Mouse (Mus musculus): ENCODE measurements around the gene Card14. TPM values are rescaled to one million over a fixed set of nuclear protein-coding genes. Genes with fewer than 3 reads are reported as not detected.
"Not testable (repeated sequence)": the region's sequence is repeated elsewhere in the genome, so short reads cannot be mapped to it uniquely, and the experiment has no call there.

Card14 gene
- total RNA-seq, 1 experiment, result 0.22 TPM

GRCm38 (mm10) chr11:119381631-119382337 is 74.2 kb downstream of the Card14 start:
- 0 out of 2 replicates have a peak overlapping the region, but pooled peaks have one; percentile 42 for H3K9ac ChIP-seq (ENCODE audit: insufficient read depth, low read depth, low read length, poor library complexity, severe bottlenecking)
- H3K36me3 ChIP-seq (ENCODE audit: control insufficient read depth, insufficient read depth, low read length, poor library complexity, severe bottlenecking), result peaks cover 4% of the 10 kb centered on the region; the same call in 1 of the 2 replicates
- in situ Hi-C loops (cut with MboI; ENCODE audit: low sequenced_read_pairs in 2 of 2, unreplicated experiment in 2 of 2), result no loop called here
- no peak overlapping the region for H3K4me3 ChIP-seq (ENCODE audit: insufficient read depth in 1 of 2, low read depth in 1 of 2, low read length in 2 of 2, poor library complexity in 1 of 2, severe bottlenecking in 1 of 2)
- DNase-seq (ENCODE audit: low read depth, low spot score), result no peak
- H3K9me3 ChIP-seq (ENCODE audit: control insufficient read depth, insufficient read depth, low read depth, low read length), result no peaks in the 10 kb centered on the region
- TF ChIP-seq MAFK (IDR thresholded peaks at IDR 0.05; ENCODE audit: insufficient read depth, low read depth, low read length) (no peak), CHD2 (IDR thresholded peaks at IDR 0.05; ENCODE audit: low read depth, low read length) (no peak), ZC3H11A (IDR thresholded peaks at IDR 0.05; ENCODE audit: borderline replicate concordance, low read depth, low read length) (no peak), HCFC1 (IDR thresholded peaks at IDR 0.05; ENCODE audit: borderline replicate concordance, insufficient read depth, low read length) (no peak), ZNF384 (IDR thresholded peaks at IDR 0.05; ENCODE audit: low read depth, low read length) (no peak)
- H3K4me1 ChIP-seq (ENCODE audit: control insufficient read depth in 2 of 2, insufficient read depth in 2 of 2, low read length in 2 of 2, poor library complexity in 1 of 2), result peaks cover 0 to 8% of the 10 kb centered on the region in 2 experiments; a peak in 1 of 4 replicates
- H3K27ac ChIP-seq (ENCODE audit: insufficient read depth, low read depth, low read length, poor library complexity, severe bottlenecking), result peak overlapping the region; percentile 86

- TF ChIP-seq MAFK (IDR thresholded peaks at IDR 0.05; ENCODE audit: insufficient read depth, low read depth, low read length), result no peak
- no peak for TF ChIP-seq CHD2 (IDR thresholded peaks at IDR 0.05; ENCODE audit: low read depth, low read length)
- TF ChIP-seq ZNF384 (IDR thresholded peaks at IDR 0.05; ENCODE audit: low read depth, low read length), result no peak
- no peak for TF ChIP-seq ZC3H11A (IDR thresholded peaks at IDR 0.05; ENCODE audit: borderline replicate concordance, low read depth, low read length)
- no peak for TF ChIP-seq HCFC1 (IDR thresholded peaks at IDR 0.05; ENCODE audit: borderline replicate concordance, insufficient read depth, low read length)
- in situ Hi-C loops (cut with MboI; ENCODE audit: low sequenced_read_pairs in 2 of 2, unreplicated experiment in 2 of 2), result no loop called here
- H3K36me3 ChIP-seq (ENCODE audit: control insufficient read depth, insufficient read depth, low read length, poor library complexity, severe bottlenecking), result peaks cover 4% of the 10 kb centered on the region; the same call in 1 of the 2 replicates
- H3K4me1 ChIP-seq (ENCODE audit: control insufficient read depth in 2 of 2, insufficient read depth in 2 of 2, low read length in 2 of 2, poor library complexity in 1 of 2), result peaks cover 0 to 8% of the 10 kb centered on the region in 2 experiments; a peak in 1 of 4 replicates
- H3K27ac ChIP-seq (ENCODE audit: insufficient read depth, low read depth, low read length, poor library complexity, severe bottlenecking), result peak overlapping the region; percentile 86; the same call in 1 of the 2 replicates
- no peak overlapping the region for H3K9ac ChIP-seq (ENCODE audit: insufficient read depth, low read depth, low read length, poor library complexity, severe bottlenecking)
- no peak for DNase-seq (ENCODE audit: low read depth, low spot score)
- no peaks in the 10 kb centered on the region for H3K9me3 ChIP-seq (ENCODE audit: control insufficient read depth, insufficient read depth, low read depth, low read length)
- H3K4me3 ChIP-seq (ENCODE audit: insufficient read depth in 1 of 2, low read depth in 1 of 2, low read length in 2 of 2, poor library complexity in 1 of 2, severe bottlenecking in 1 of 2), result no peak overlapping the region
Measured at GRCm38 (mm10) chr11:119382338-119382850, 74.8 kb downstream of the Card14 start.

- Histone ChIP-seq H3K9me3 (ENCODE audit: control insufficient read depth, insufficient read depth, low read depth, low read length) (no peaks in the 10 kb centered on the region), H3K9ac (ENCODE audit: insufficient read depth, low read depth, low read length, poor library complexity, severe bottlenecking) (no peak overlapping the region), H3K4me1 (ENCODE audit: control insufficient read depth in 2 of 2, insufficient read depth in 2 of 2, low read length in 2 of 2, poor library complexity in 1 of 2) (peaks cover 0 to 7% of the 10 kb centered on the region in 2 experiments; a peak in 1 of 4 replicates), H3K27ac (ENCODE audit: insufficient read depth, low read depth, low read length, poor library complexity, severe bottlenecking) (no peak overlapping the region), H3K36me3 (ENCODE audit: control insufficient read depth, insufficient read depth, low read length, poor library complexity, severe bottlenecking) (no peaks in the 10 kb centered on the region), H3K4me3 (ENCODE audit: insufficient read depth in 1 of 2, low read depth in 1 of 2, low read length in 2 of 2, poor library complexity in 1 of 2, severe bottlenecking in 1 of 2) (no peak overlapping the region)
- in situ Hi-C loops (cut with MboI; ENCODE audit: low sequenced_read_pairs in 2 of 2, unreplicated experiment in 2 of 2), result no loop called here
- DNase-seq (ENCODE audit: low read depth, low spot score), result no peak
- TF ChIP-seq CHD2 (IDR thresholded peaks at IDR 0.05; ENCODE audit: low read depth, low read length) (no peak), MAFK (IDR thresholded peaks at IDR 0.05; ENCODE audit: insufficient read depth, low read depth, low read length) (no peak), ZNF384 (IDR thresholded peaks at IDR 0.05; ENCODE audit: low read depth, low read length) (no peak), ZC3H11A (IDR thresholded peaks at IDR 0.05; ENCODE audit: borderline replicate concordance, low read depth, low read length) (no peak), HCFC1 (IDR thresholded peaks at IDR 0.05; ENCODE audit: borderline replicate concordance, insufficient read depth, low read length) (no peak)
Measured at GRCm38 (mm10) chr11:119384904-119385303, 77.3 kb downstream of the Card14 start.

- H3K9me3 ChIP-seq (ENCODE audit: control insufficient read depth, insufficient read depth, low read depth, low read length), result no peaks in the 10 kb centered on the region
- in situ Hi-C loops (cut with MboI; ENCODE audit: low sequenced_read_pairs in 2 of 2, unreplicated experiment in 2 of 2), result no loop called here
- H3K9ac ChIP-seq (ENCODE audit: insufficient read depth, low read depth, low read length, poor library complexity, severe bottlenecking), result no peak overlapping the region
- no peaks in the 10 kb centered on the region for H3K36me3 ChIP-seq (ENCODE audit: control insufficient read depth, insufficient read depth, low read length, poor library complexity, severe bottlenecking)
- TF ChIP-seq MAFK (IDR thresholded peaks at IDR 0.05; ENCODE audit: insufficient read depth, low read depth, low read length), result no peak
- no peak for TF ChIP-seq ZNF384 (IDR thresholded peaks at IDR 0.05; ENCODE audit: low read depth, low read length)
- no peak for TF ChIP-seq CHD2 (IDR thresholded peaks at IDR 0.05; ENCODE audit: low read depth, low read length)
- no peak for TF ChIP-seq ZC3H11A (IDR thresholded peaks at IDR 0.05; ENCODE audit: borderline replicate concordance, low read depth, low read length)
- no peak for TF ChIP-seq HCFC1 (IDR thresholded peaks at IDR 0.05; ENCODE audit: borderline replicate concordance, insufficient read depth, low read length)
- DNase-seq (ENCODE audit: low read depth, low spot score), result no peak
- H3K4me1 ChIP-seq (ENCODE audit: control insufficient read depth in 2 of 2, insufficient read depth in 2 of 2, low read length in 2 of 2, poor library complexity in 1 of 2), result peaks cover 0 to 8% of the 10 kb centered on the region in 2 experiments; a peak in 2 of 4 replicates
- H3K27ac ChIP-seq (ENCODE audit: insufficient read depth, low read depth, low read length, poor library complexity, severe bottlenecking), result no peak overlapping the region
- H3K4me3 ChIP-seq (ENCODE audit: insufficient read depth in 1 of 2, low read depth in 1 of 2, low read length in 2 of 2, poor library complexity in 1 of 2, severe bottlenecking in 1 of 2), result no peak overlapping the region
Measured at GRCm38 (mm10) chr11:119386306-119386705, 78.7 kb downstream of the Card14 start.

- DNase-seq (ENCODE audit: low read depth, low spot score); H3K4me3 ChIP-seq (ENCODE audit: insufficient read depth in 1 of 2, low read depth in 1 of 2, low read length in 2 of 2, poor library complexity in 1 of 2, severe bottlenecking in 1 of 2); H3K27ac ChIP-seq (ENCODE audit: insufficient read depth, low read depth, low read length, poor library complexity, severe bottlenecking); H3K36me3 ChIP-seq (ENCODE audit: control insufficient read depth, insufficient read depth, low read length, poor library complexity, severe bottlenecking); in situ Hi-C loops (cut with MboI; ENCODE audit: low sequenced_read_pairs in 2 of 2, unreplicated experiment in 2 of 2); H3K9me3 ChIP-seq (ENCODE audit: control insufficient read depth, insufficient read depth, low read depth, low read length); H3K9ac ChIP-seq (ENCODE audit: insufficient read depth, low read depth, low read length, poor library complexity, severe bottlenecking): not testable (repeated sequence)
- H3K4me1 ChIP-seq (ENCODE audit: control insufficient read depth in 2 of 2, insufficient read depth in 2 of 2, low read length in 2 of 2, poor library complexity in 1 of 2), result peaks cover 0 to 13% of the 10 kb centered on the region in 2 experiments; a peak in 2 of 4 replicates
Measured at GRCm38 (mm10) chr11:119387273-119387672, 79.7 kb downstream of the Card14 start.
